Mouse (Mus musculus) limb, embryonic 14.5 days (tissue): ENCODE measurements at regions not wholly inside any gene's neighbourhood (a gene's known extent, or its start where the extent isn't known, plus 50 kb on each side); places are given as distances from the start of the nearest gene placed in this dataset.

Source experiments
- ATAC-seq: fragments of 200-750 bp; cut with Nextera tagmentation; 2 replicates; pipeline ENCODE4 v1.8.0; 2017; ENCODE audit warnings: low read depth, moderate number of reproducible peaks, moderate TSS enrichment; ENCODE audit not compliant: low FRiP score
- DNase-seq: peaks from one replicate; pipeline ENCODE4 v3.0.0-alpha.2; 2015; ENCODE audit warnings: low spot score
- H3K27ac ChIP-seq: fragments of 300-500 bp; sonication (generic); replicated peaks from 2 replicates; pipeline ENCODE4 v1.5.1; 2014; ENCODE audit warnings: low read depth, mild to moderate bottlenecking, low read length, moderate library complexity, mixed read lengths
- H3K27me3 ChIP-seq: fragments of 300-500 bp; sonication (generic); 2 replicates; pipeline ENCODE4 v1.6.1; 2014; ENCODE audit warnings: low read length, mixed read lengths; ENCODE audit not compliant: control insufficient read depth, insufficient read depth
- H3K36me3 ChIP-seq: fragments of 300-500 bp; sonication (generic); 2 replicates; pipeline ENCODE4 v1.6.1; 2014; ENCODE audit warnings: mild to moderate bottlenecking, low read length, moderate library complexity, mixed read lengths; ENCODE audit not compliant: control insufficient read depth, insufficient read depth
- H3K4me1 ChIP-seq: fragments of 300-500 bp; sonication (generic); 2 replicates; pipeline ENCODE4 v1.6.1; 2014; ENCODE audit warnings: antibody characterized with exemption, low read length, mixed read lengths; ENCODE audit not compliant: control insufficient read depth, insufficient read depth
- H3K4me2 ChIP-seq: fragments of 300-500 bp; sonication (generic); replicated peaks from 2 replicates; pipeline ENCODE4 v1.6.1; 2014; ENCODE audit warnings: low read depth, mild to moderate bottlenecking, low read length, moderate library complexity; ENCODE audit not compliant: severe bottlenecking
- H3K4me3 ChIP-seq: fragments of 300-500 bp; sonication (generic); replicated peaks from 2 replicates; pipeline ENCODE4 v1.5.1; 2014; ENCODE audit warnings: low read length
- H3K9ac ChIP-seq: fragments of 300-500 bp; sonication (generic); 2 replicates; pipeline ENCODE4 v1.6.1; 2014; ENCODE audit warnings: mild to moderate bottlenecking, low read depth, low read length, moderate library complexity; ENCODE audit not compliant: severe bottlenecking
- H3K9me3 ChIP-seq: fragments of 300-500 bp; sonication (generic); 2 replicates; pipeline ENCODE4 v1.6.1; 2016; ENCODE audit warnings: low read length; ENCODE audit not compliant: control insufficient read depth
- POLR2A ChIP-seq: fragments of 200-500 bp; IDR thresholded peaks from 2 replicates; pipeline ENCODE4 v1.8.0; 2012; ENCODE audit warnings: inconsistent platforms, mild to moderate bottlenecking, moderate library complexity, borderline replicate concordance; ENCODE audit not compliant: insufficient read depth, insufficient read length; ENCODE audit errors: extremely low read depth
- WGBS: fragments of 180-500 bp; shearing (Covaris S2); extraction: QIAGEN DNeasy Blood & Tissue Kit; methylation state at CpG from one replicate; pipeline ENCODE4 v1.1.7; 2014; 5-methylcytosine and 5-hydroxymethylcytosine counted together

GRCm38 (mm10) chr12:106177861-106178260 lies 167.8 kb downstream of the Vrk1 start:
- H3K4me2 ChIP-seq: no peak overlapping the region
- no peak overlapping the region for H3K4me3 ChIP-seq
- no peaks in the 10 kb centered on the region for H3K36me3 ChIP-seq
- DNase-seq (no peak), ATAC-seq (no peak)
- peaks cover 32% of the 10 kb centered on the region for H3K27me3 ChIP-seq
- H3K9ac ChIP-seq: no peak overlapping the region
- H3K9me3 ChIP-seq: no peaks in the 10 kb centered on the region
- no peak for TF ChIP-seq POLR2A
- H3K27ac ChIP-seq: no peak overlapping the region
- 81% methylated on average over 3 of the region's 3 CpGs for WGBS
- H3K4me1 ChIP-seq: 0 out of 2 replicates have a peak, but pooled peaks cover 4% of the 10 kb centered on the region

- ATAC-seq (no peak), DNase-seq (no peak)
- Histone ChIP-seq H3K4me2 (no peak overlapping the region), H3K27ac (no peak overlapping the region), H3K4me1 (0 out of 2 replicates have a peak, but pooled peaks cover 4% of the 10 kb centered on the region), H3K4me3 (no peak overlapping the region), H3K36me3 (no peaks in the 10 kb centered on the region), H3K9ac (no peak overlapping the region), H3K9me3 (no peaks in the 10 kb centered on the region), H3K27me3 (peaks cover 24% of the 10 kb centered on the region)
- WGBS: 81% methylated on average over 11 of the region's 11 CpGs
- no peak for TF ChIP-seq POLR2A
These were observed 168.7 kb downstream of the Vrk1 start for GRCm38 (mm10) chr12:106178688-106179205.

DNA sequence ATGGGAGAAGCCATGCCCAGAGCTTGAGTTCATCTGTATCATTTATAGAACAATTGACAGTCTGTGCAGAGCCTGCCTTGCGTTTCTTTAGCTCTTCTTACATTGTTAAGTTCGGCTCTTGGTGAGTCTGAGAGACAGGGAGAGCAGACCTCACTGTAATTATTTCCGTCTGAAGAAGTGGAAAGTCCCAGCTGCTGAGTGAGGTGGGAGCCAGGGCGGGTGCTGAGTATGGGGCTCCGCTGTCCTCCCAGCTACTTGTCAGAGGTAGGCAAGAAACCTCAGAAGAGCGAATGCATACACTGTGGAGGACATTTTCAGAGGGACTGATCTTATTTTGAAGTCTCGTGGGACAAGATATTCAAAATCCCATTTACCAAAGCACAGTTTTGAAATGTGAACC lies 172.9 kb downstream of the Vrk1 start:
- Histone ChIP-seq H3K4me2 (no peak overlapping the region), H3K9ac (no peak overlapping the region), H3K36me3 (no peaks in the 10 kb centered on the region), H3K4me3 (no peak overlapping the region), H3K9me3 (no peaks in the 10 kb centered on the region), H3K4me1 (no peaks in the 10 kb centered on the region), H3K27ac (no peak overlapping the region), H3K27me3 (no peaks in the 10 kb centered on the region)
- no peak for TF ChIP-seq POLR2A
- ATAC-seq (no peak), DNase-seq (no peak)
- WGBS: 64% methylated on average over 7 of the region's 7 CpGs

DNA sequence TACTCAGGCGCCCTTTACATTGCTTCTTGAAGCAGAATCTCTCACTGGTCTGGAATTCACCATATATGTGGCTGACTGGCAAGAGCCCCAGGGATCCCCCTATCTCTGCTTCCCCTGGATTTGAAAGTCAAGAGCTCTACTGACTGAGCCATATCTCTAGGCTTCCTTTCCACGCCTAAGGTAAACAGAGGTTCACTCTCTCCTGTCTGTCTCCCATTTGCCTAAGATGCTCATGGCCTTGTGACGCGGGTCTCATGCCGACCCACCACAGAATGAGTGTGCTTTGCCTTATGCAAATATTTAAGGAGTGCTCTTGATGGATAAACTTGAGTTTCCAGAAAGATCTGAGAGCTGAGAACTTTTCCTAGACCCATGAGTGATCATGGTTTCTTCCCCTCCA lies 173.9 kb downstream of the Vrk1 start:
- Histone ChIP-seq H3K27me3 (no peaks in the 10 kb centered on the region), H3K27ac (no peak overlapping the region), H3K4me2 (no peak overlapping the region), H3K9ac (no peak overlapping the region), H3K36me3 (no peaks in the 10 kb centered on the region), H3K4me1 (no peaks in the 10 kb centered on the region), H3K9me3 (no peaks in the 10 kb centered on the region), H3K4me3 (no peak overlapping the region)
- TF ChIP-seq POLR2A: no peak
- DNase-seq (no peak), ATAC-seq (no peak)
- WGBS: 92% methylated on average over 5 of the region's 5 CpGs

- H3K9me3 ChIP-seq: no peaks in the 10 kb centered on the region
- H3K4me2 ChIP-seq: no peak overlapping the region
- no peaks in the 10 kb centered on the region for H3K36me3 ChIP-seq
- ATAC-seq (no peak), DNase-seq (no peak)
- H3K27me3 ChIP-seq: no peaks in the 10 kb centered on the region
- no peak overlapping the region for H3K4me3 ChIP-seq
- no peaks in the 10 kb centered on the region for H3K4me1 ChIP-seq
- WGBS: 52% methylated on average over 18 of the region's 18 CpGs
- no peak overlapping the region for H3K9ac ChIP-seq
- no peak for TF ChIP-seq POLR2A
- no peak overlapping the region for H3K27ac ChIP-seq
These were observed 175.5 kb downstream of the Vrk1 start for GRCm38 (mm10) chr12:106185398-106186077.
